Mouse (Mus musculus) ES-E14 (cell line): ENCODE measurements around the gene Adap2. TPM values are rescaled to one million over a fixed set of nuclear protein-coding genes. Genes with fewer than 3 reads are reported as not detected.

Experiments used
- DNase-seq: peaks from one replicate; pipeline ENCODE4 v3.0.0-alpha.2; 2013; ENCODE audit warnings: low read depth, low spot score
- H3K27ac ChIP-seq: 2 replicates; pipeline ENCODE4 v1.5.1; 2012; ENCODE audit warnings: low read depth, mild to moderate bottlenecking, low read length, moderate library complexity, mixed read lengths; ENCODE audit not compliant: poor library complexity, insufficient read depth, severe bottlenecking
- H3K36me3 ChIP-seq: 2 replicates; pipeline ENCODE4 v1.6.1; 2012; ENCODE audit warnings: mild to moderate bottlenecking, low read length, moderate library complexity, mixed read lengths; ENCODE audit not compliant: control insufficient read depth, poor library complexity, insufficient read depth, severe bottlenecking
- H3K4me1 ChIP-seq, 2 experiments: fragments of 150-350 bp in 1 of 2; sonication (generic) in 1 of 2; 2 replicates each; pipeline ENCODE4 v1.6.1; 2012; ENCODE audit warnings: low read length in 2 of 2, mild to moderate bottlenecking in 1 of 2, mixed read lengths in 1 of 2; ENCODE audit not compliant: control insufficient read depth in 2 of 2, insufficient read depth in 2 of 2, poor library complexity in 1 of 2
- H3K4me3 ChIP-seq, 2 experiments: fragments of 150-350 bp in 1 of 2; sonication (generic) in 1 of 2; 2 replicates each; pipeline ENCODE4 v1.5.1; 2012; ENCODE audit warnings: low read length in 2 of 2, low read depth in 1 of 2, mild to moderate bottlenecking in 1 of 2, mixed read lengths in 1 of 2; ENCODE audit not compliant: insufficient read depth in 1 of 2, poor library complexity in 1 of 2, severe bottlenecking in 1 of 2
- H3K9ac ChIP-seq: 2 replicates; pipeline ENCODE4 v1.6.1; 2012; ENCODE audit warnings: low read depth, mild to moderate bottlenecking, low read length, mixed read lengths; ENCODE audit not compliant: poor library complexity, insufficient read depth, severe bottlenecking
- H3K9me3 ChIP-seq: fragments of 150-350 bp; sonication (generic); 2 replicates; pipeline ENCODE4 v1.6.1; 2012; ENCODE audit warnings: low read depth, mild to moderate bottlenecking, low read length; ENCODE audit not compliant: control insufficient read depth, insufficient read depth
- CHD2 ChIP-seq: IDR thresholded peaks from 2 replicates; pipeline ENCODE4 v1.6.1; 2014; ENCODE audit warnings: mild to moderate bottlenecking, low read depth, low read length, inconsistent platforms
- HCFC1 ChIP-seq: IDR thresholded peaks from 2 replicates; pipeline ENCODE4 v1.6.1; 2012; ENCODE audit warnings: low read length, inconsistent platforms, borderline replicate concordance; ENCODE audit not compliant: insufficient read depth
- MAFK ChIP-seq: IDR thresholded peaks from 2 replicates; pipeline ENCODE4 v1.6.1; 2014; ENCODE audit warnings: mild to moderate bottlenecking, low read depth, low read length, inconsistent platforms; ENCODE audit not compliant: insufficient read depth
- ZC3H11A ChIP-seq: IDR thresholded peaks from 2 replicates; pipeline ENCODE4 v1.6.1; 2012; ENCODE audit warnings: low read depth, mild to moderate bottlenecking, inconsistent platforms, low read length, borderline replicate concordance
- ZNF384 ChIP-seq: IDR thresholded peaks from 2 replicates; pipeline ENCODE4 v1.6.1; 2012; ENCODE audit warnings: low read depth, low read length, inconsistent platforms
- in situ Hi-C, 2 experiments: fragments of 600-800 bp; cut with MboI; formaldehyde crosslinking; loops; one replicate each; pipeline ENCODE4 v1.15.1; 2025; ENCODE audit warnings: low sequenced_read_pairs in 2 of 2, inconsistent platforms in 1 of 2; ENCODE audit not compliant: unreplicated experiment in 2 of 2
- total RNA-seq: library from RNA; depleted of rRNA; stranded (reverse); fragments of 300-350 nt; gene quantifications from 2 replicates; pipeline ENCODE4 v1.2.3, GENCODE M21; 2012

Adap2 gene
- total RNA-seq, 1 experiment: 2.8 TPM

DNA sequence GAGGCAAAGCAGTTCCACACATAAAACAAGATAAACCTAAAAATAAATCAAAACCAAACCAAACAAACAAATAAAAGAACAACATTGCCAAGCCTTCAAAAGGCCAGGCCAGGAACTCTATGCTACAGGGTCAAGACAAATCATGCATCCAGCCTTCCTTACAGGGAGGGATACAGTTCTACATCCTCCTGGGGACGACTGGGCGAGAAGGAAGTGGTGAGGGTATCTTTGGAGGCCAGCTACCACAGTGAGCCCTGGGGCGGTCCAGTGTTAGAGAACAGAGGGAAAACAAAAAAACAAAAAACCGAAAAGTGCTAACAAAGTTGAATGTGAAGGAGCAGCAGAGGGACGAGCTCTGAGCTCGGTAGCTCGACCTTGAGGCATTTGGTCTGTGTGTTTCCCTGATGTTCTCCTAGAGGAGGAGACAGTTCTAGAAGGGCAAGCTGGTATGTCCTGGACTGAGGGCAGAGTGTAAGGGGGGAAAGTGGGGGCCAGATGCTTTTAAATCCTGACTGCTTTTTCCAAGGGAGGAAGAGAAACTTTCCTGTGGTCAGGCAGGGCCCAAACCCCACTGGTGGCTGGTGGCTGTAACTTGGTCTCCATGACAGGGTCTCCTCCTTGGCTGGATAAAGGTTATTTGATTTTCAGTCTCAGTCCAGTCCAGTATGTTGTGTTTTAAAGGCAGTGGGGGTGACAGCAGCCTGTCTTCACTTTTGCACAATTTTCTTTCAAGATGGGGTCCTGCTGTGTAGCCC lies 9.6 kb downstream of the Adap2 start:
- TF ChIP-seq ZNF384 (no peak), ZC3H11A (no peak), HCFC1 (no peak), MAFK (no peak), CHD2 (no peak)
- Histone ChIP-seq H3K9me3 (no peaks in the 10 kb centered on the region), H3K9ac (no peak overlapping the region), H3K4me1 (peaks cover 5 to 13% of the 10 kb centered on the region in 2 experiments; a peak in 3 of 4 replicates), H3K4me3 (no peak overlapping the region), H3K27ac (no peak overlapping the region; the same call in 1 of the 2 replicates), H3K36me3 (no peaks in the 10 kb centered on the region)
- no peak for DNase-seq
- in situ Hi-C loops: no loop called here

DNA sequence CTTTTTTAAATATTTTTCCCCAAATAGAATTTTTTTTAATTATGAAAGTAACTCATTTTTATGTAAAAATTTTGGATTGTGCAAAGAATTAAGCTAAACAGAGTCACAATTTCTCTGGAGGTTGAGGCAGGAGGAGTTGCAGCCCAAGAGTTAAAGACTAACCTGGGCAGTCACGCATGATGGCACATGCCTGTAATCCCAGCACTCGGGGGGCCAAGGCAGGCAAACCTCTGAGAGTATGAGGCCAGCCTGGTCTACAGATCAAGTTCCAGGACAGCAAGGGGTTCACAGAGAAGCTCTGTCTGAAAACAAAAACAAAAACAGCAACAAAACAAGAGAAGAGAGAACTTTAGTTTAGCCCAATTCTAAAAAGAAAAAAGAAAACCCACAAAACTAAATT lies 10.3 kb downstream of the Adap2 start:
- Histone ChIP-seq H3K36me3 (no peaks in the 10 kb centered on the region), H3K9ac (no peak overlapping the region), H3K4me3 (no peak overlapping the region), H3K27ac (no peak overlapping the region), H3K9me3 (no peaks in the 10 kb centered on the region), H3K4me1 (peaks cover 5 to 15% of the 10 kb centered on the region in 2 experiments; a peak in 3 of 4 replicates)
- in situ Hi-C loops: no loop called here
- TF ChIP-seq CHD2: no peak
- no peak for TF ChIP-seq MAFK
- TF ChIP-seq HCFC1: no peak
- no peak for TF ChIP-seq ZNF384
- TF ChIP-seq ZC3H11A: no peak
- DNase-seq: no peak

DNA sequence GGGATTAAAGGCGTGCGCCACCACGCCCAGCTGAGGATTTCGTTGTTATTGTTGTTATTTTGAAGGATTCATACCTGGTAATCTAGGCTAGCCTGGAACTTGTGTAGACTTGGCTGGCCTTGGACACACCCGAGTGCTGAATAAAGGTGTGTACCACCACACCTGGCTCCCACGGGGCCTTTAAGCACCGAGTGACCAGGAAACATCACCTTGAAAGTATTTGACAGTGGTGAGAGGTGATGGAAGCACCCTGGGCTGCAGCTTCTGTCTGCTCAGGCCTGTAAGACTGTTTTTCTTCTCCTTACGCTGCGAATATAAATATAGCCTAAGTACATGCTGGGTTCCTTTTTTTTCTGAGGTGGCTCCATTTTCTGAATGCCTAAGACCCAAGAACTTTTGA lies 14.2 kb downstream of the Adap2 start:
- in situ Hi-C loops: no loop called here
- DNase-seq: no peak
- H3K9me3 ChIP-seq: no peaks in the 10 kb centered on the region
- no peaks in the 10 kb centered on the region for H3K36me3 ChIP-seq
- H3K27ac ChIP-seq: no peak overlapping the region
- TF ChIP-seq ZNF384: no peak
- no peak for TF ChIP-seq ZC3H11A
- TF ChIP-seq MAFK: no peak
- TF ChIP-seq CHD2: no peak
- TF ChIP-seq HCFC1: no peak
- no peak overlapping the region for H3K9ac ChIP-seq
- H3K4me3 ChIP-seq: no peak overlapping the region
- H3K4me1 ChIP-seq: peaks cover 9 to 13% of the 10 kb centered on the region in 2 experiments

DNA sequence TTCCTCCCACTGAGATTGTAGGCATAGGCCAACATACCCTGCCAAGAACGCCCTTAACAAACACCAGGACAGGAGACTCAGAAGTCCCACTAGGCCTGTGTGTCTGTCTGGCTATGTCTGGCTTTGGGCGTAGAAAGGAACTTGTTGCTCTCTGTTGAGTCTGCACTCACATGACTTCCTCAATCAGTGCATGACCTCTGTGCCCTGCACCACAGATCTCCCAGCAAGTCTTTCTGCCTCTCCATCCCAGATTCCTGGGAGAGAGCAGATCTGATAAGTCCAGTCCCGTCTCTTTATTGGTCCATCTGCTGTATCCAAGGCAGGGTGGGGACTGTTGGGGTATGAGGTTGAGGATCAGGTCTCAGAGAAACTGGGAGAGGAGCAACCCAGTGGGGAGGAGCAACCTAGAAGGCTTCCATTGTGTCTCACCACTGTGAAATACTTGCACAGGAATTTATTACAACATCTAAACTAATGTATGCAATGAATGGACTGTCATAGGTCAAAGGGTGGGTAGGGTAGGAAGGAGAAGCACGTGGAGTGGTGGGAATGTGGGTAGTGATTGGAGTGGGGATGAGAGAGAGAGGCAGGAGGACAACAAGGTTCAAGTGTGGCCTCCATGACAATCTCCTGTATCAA lies 14.8 kb downstream of the Adap2 start:
- Histone ChIP-seq H3K27ac (no peak overlapping the region), H3K4me3 (no peak overlapping the region), H3K9ac (no peak overlapping the region), H3K36me3 (no peaks in the 10 kb centered on the region), H3K9me3 (no peaks in the 10 kb centered on the region), H3K4me1 (peaks cover 9 to 10% of the 10 kb centered on the region in 2 experiments)
- TF ChIP-seq MAFK (no peak), ZNF384 (no peak), ZC3H11A (no peak), HCFC1 (no peak), CHD2 (no peak)
- in situ Hi-C loops: no loop called here
- no peak for DNase-seq
